Mouse (Mus musculus): ENCODE results near the gene Cpt1c.

The Cpt1c gene

DNA sequence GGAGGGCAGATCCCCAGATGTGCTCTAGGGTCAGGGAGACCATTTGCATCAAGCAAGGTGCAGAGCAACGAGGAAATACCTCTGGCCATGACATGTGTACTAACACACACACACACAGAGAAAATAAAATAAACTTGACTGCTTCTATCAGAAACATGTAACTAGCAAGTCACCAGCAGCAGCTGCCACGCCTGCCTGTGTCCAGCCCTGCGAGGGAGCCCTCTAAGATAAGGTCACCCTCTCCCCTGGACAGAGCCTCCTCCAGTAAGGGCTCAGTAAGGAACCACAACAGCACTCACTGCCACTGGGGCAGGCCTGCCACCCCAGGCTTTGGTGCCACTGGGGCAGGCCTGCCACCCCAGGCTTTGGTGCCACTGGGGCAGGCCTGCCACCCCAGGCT, 56.4 kb downstream of the Cpt1c start:
- no peak for DNase-seq (ENCODE audit: low spot score in 2 of 2)

DNA sequence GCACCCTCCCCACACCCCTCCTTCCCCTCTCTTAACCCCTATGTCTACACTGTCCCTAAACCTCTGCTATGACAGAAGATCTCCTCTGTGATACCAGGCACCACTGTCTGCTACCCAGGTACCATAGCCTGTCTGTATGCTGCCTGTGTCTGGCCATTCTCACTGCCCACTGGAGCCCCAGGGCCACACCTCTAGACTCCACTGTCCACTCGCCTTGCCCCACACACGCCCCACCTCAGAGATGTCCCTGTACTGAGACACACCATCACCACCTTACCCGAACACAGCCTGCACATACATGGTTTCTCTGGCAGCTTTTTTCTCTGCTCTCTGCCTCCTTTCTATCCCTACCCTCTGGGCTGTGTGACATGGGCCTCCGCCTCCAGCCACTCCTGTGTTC, 57.8 kb downstream of the Cpt1c start:
- no peak for DNase-seq (ENCODE audit: low spot score in 2 of 2)

DNA sequence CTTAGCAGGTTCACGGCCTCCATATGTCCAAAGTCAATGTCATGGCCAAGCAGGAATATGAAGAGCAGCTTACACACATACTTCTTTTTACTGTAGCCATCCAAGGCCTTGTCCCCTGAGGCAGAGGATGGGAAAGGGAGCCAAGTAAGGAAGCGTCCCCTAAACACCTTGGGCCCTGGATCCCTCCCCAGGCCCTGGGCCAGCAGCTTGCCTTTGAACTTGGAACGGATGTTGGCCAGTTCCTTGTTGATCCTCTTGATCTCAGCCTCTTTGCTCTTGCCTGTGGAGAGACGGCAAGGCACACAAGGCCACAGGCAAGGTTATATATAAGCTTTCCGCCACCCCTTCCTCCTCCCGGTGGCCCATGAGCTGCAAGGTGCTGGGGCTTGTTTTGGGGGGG, 58.5 kb downstream of the Cpt1c start:
- no peak for DNase-seq (ENCODE audit: low spot score in 2 of 2)

DNA sequence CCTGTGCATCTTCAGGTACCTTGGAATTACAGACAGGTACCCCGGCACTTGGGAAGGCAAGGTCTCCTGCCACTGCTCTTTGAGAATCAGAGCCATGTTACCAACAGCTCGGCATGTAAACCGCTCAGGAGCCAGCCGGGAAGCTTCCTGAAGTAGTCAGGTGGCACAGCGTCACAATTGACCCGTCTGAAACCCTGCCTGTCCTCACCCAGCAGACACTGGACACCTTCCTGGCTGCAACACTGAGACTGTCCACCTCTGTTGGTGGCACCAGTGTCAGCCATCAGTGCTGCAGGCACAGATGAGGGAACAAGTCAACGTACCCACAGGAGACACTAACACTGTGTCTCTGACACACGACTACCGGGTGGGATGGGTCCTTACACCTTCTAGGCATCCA, 59.3 kb downstream of the Cpt1c start:
- no peak for DNase-seq (ENCODE audit: low spot score in 2 of 2)

DNA sequence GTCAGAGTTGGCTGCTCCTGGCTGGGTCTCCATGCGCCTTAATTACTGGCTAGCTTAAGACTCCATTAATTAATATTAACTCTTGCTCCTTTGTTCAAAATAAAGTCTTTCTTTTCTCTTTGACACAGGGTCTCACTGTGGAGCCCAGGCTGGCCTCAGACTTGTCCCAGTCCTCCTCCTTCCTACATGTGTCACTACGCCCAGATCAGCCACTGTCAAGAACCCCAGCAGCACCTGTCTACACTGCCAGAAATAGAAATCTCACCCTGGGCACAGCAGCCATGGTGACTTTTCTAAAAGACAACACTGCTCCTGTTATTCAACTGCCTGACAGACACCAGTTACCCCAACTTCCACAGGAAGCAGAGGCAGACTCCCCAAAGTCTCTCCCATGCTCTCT, 60.3 kb downstream of the Cpt1c start:
- no peak for DNase-seq (ENCODE audit: low spot score in 2 of 2)
